Mouse (Mus musculus) G1E (cell line): ENCODE results near the gene Plekhm2.

Experiments used
- CTCF ChIP-seq: IDR thresholded peaks from 2 replicates; pipeline ENCODE4 v1.5.1; 2012; ENCODE audit warnings: low read depth, low read length, inconsistent platforms, mixed read lengths
- GATA1 ChIP-seq: IDR thresholded peaks from 2 replicates; pipeline ENCODE4 v1.6.1; 2012; ENCODE audit warnings: borderline replicate concordance, low read length, inconsistent platforms, mixed read lengths

DNA sequence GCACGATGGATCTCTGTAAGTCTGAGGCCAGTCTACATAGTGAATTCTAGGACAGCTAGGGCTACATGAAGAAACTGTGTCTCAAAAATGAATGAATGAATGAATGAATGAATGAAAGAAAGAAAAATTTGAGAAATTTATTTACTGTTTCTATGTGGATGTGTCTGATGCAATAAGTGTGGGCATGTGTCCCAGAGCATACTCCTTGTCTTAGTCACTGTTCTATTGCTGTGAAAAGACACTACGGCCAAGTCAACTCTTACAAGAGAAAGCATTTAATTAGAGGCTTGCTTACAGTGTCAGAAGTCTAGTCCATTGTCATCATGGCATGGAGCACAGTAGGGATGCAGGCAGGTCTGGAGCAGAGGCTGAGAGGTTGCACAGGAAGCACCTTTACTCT lies 44.3 kb upstream of the Plekhm2 start:
- TF ChIP-seq CTCF (no peak), GATA1 (no peak)
